Mouse (Mus musculus) testis, adult 2 months (tissue): ENCODE measurements around the gene Prnd.

ENCODE experiments used
- CTCF ChIP-seq: fragments of 200-500 bp; IDR thresholded peaks from 2 replicates; pipeline ENCODE4 v1.5.1; 2012; ENCODE audit warnings: low read depth, mild to moderate bottlenecking, inconsistent platforms, low read length, moderate library complexity; ENCODE audit not compliant: control insufficient read depth, insufficient read depth, insufficient replicate concordance
- POLR2A ChIP-seq: fragments of 200-500 bp; IDR thresholded peaks from 2 replicates; pipeline ENCODE4 v1.6.1; 2012; ENCODE audit warnings: low read depth, mild to moderate bottlenecking, inconsistent platforms, low read length, moderate library complexity; ENCODE audit not compliant: control insufficient read depth

DNA sequence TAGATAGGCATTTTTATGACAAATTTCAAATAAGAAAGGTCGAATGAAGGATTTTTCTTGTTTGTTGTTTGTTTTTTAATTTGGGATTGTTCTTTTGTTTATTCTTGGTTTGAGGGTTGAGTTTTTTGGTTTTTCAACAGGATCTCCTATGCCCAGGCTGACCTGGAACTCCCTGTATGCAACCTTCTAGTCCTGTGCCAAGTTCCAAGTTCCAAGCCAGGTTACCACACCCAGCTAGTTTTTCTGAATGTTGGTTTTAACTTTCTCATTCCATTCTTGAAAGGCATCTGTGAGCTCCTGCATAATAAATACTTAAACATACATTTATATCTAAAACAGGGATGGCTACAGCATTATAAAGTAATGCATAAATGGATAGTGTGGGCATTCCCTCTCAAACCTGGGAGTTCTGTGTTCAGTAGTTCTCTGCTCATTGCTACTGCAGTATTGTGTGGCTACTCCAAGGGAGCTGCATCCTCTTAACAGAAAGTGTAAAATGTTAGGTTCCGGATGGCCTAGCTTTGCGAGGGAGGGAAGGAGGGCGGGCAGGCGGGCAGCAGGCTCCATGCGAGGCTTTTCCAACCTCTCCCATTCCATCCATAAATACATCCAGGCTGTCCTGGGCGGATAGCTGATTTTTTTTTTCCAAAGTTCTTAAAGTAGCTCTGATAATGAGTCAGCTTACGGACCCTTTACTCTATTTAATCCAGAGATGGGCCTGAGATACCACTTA, 38.0 kb upstream of the Prnd start:
- TF ChIP-seq POLR2A: no peak
- no peak for TF ChIP-seq CTCF
